Comparison of ENCODE assay signal across 17 mouse cellular contexts in genomic region chr2:150576256-150576655, GRCm38 (mm10). TPM values are rescaled to one million over a fixed set of nuclear protein-coding genes. Genes with fewer than 3 reads are reported as not detected.
"Had no signal": no experiment of that assay in that cellular context is flagged by ENCODE, and none has a peak within 500 bp of the region (broad histone marks: within the 10 kb centered on the region; RNA-seq: fewer than 3 reads in every experiment).

No protein-coding gene starts in this region.

- ATAC-seq: liver, postnatal 0 days; lung, postnatal 0 days; midbrain, embryonic 13.5 days; midbrain, embryonic 15.5 days had no signal

- DNase-seq: liver, embryonic 13.5 days; lung, adult 2 months; lung, postnatal 14 days; lung, postnatal 36 days; retina, postnatal 1 day; right cerebral cortex, adult 18-20 months; right cerebral cortex, postnatal 25 days; right cerebral cortex, postnatal 4 days; spleen, adult 18-20 months; thymus, adult 2 months; thymus, postnatal 25 days; thymus, postnatal 4 days had no signal

RNA-seq across cellular contexts. Expression of gene Cst7, which starts 6.0 kb away (rescaled TPM):
- polyA plus RNA-seq: neural tube, embryonic 14.5 days had no signal
